Mouse (Mus musculus): ENCODE results near the gene BC049352. TPM values are rescaled to one million over a fixed set of nuclear protein-coding genes. Genes with fewer than 3 reads are reported as not detected.

BC049352 gene
- total RNA-seq, 2 experiments from 2014 or later: 0.36 TPM; not detected in 1

- DNase-seq: no peak
These were observed 7.9 kb downstream of the BC049352 start for GRCm38 (mm10) chr9:45189661-45190174.

DNA sequence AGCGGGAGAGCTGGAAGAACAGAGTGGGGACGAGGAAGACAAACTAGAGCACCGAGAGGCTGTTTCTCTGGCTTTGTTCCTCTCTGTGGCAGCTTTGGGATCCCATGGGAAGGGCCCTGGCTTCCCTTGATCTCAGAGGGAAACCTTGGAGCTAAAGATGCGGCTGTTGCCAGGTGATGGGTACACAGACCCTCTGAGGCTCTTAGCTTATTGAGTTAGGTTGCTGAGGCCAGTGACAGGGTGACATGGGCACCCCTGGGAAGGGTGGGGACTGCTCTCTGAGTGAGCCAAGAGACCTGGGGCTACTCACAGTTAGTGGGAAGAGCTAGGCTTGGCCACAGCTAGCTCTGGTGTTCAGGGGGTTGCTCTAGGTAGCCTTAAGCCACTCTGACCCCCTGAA is 13.7 kb downstream of the BC049352 start:
- DNase-seq: no peak

DNA sequence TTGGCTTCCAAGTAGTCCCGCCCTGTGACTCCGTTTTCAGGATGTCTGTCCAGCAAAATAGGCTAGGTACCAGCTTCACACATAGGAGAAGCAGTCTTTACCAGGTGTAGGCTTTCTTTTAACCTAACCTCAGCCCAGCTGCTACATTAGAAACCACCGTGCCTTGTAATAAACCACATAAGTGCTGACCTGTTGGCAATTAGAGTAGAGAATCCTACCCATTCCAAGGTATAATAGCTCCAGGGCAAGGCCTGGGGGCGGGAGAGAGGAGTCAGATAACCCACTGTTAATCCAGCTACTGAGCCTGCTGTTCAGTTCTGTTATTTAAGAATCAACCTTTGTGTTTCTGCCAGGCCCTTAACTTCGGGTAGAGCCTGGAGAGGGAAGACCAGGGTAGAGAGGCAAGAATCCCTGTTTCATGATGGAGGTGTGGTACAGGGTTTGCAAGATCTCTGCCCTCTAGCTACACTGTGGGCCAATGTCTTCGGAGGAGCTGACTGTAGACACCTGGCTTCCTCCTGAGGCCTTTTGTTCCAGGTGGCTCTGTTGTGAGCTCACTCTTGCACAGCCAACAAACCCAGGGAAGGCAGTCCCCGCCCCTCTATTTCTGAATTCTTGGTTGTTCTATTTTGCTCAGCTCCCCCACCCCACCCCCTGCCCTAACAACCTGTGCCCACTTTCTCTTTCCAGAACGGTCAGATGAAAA is 14.5 kb downstream of the BC049352 start:
- DNase-seq: no peak

DNA sequence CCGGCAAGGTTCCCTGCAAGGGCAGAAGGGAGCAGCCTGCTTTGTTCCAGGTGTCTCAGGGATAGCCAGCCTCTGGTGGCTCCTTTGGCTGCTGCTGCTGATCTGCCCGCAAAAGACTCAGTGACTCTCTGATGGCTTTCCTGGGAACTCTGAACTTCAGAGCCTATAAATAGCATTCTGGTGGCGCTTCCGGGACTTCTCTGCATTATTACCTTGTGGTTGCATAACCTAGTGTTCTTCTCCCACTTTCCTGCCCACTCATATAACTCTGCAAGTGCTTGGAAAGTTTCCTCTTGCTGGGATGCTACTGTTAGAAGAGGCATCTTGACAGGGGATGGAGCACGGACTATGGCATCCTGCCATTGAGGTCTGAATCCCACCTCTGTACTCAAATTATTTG is 15.7 kb downstream of the BC049352 start:
- no peak for DNase-seq

- DNase-seq: peak; percentile 16 to 41
These were observed 19.6 kb downstream of the BC049352 start for GRCm38 (mm10) chr9:45201319-45201947.

GRCm38 (mm10) chr9:45202021-45202798 is 20.4 kb downstream of the BC049352 start:
- no peak for DNase-seq

DNA sequence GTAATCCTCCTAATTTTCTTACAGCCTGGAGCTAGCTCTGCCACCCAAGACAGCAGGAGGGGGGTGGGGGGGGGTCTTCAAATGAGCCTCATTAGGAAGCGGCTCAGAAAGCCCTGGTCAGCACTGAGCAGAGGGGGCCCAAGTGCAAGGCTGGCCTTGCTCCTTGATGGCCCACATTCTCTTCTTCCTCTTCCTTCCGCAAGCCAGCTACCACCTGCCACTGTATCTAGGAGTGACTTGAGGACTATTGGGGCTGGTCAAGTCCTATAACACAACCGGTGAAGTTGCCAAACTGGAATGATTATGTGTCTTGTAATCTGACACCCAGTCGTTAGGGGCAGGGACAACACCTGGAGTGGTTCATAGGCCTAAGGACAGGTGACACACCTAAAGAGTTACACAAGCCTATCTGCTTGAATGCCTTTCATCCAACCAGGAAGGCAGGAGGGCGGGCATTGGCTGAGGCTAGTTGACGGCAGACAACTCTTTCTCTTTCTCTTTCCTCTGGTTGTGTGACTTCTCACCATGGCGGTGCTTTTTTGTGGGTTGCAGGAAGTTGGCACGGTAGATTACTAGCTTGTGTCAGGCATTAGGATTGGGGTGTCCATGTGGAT is 22.1 kb downstream of the BC049352 start, which contains the start of gene Tmprss4:
TSS of gene Tmprss4 (minus strand) at position 296 of the 614 bp plus-strand sequence.
- DNase-seq: no peak

DNA sequence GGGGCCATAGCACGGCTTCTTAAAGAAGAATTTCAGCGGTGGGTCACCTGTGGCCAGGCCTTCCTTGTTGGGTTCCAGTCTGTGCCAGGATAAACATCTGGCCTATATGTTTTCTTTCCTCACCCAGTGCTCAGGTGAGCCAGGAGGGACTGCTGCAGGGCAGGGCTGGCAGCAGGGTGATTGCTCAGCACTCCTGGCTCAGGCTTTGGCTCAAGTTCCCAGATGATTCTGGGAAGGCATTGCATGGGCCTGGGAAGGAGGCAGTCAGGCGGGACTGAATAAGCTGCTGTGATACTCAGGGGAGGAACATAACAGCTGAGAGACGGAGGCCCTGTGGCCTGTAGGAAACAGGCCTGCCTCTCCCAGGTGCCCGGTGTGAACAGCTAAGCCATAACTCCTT is 23.3 kb downstream of the BC049352 start:
- DNase-seq: peak in 1 of 2 experiments; percentile 26

GRCm38 (mm10) chr9:45206121-45206520 is 24.3 kb downstream of the BC049352 start:
- DNase-seq: no peak

GRCm38 (mm10) chr9:45207015-45207743 is 25.4 kb downstream of the BC049352 start:
- no peak for DNase-seq

DNA sequence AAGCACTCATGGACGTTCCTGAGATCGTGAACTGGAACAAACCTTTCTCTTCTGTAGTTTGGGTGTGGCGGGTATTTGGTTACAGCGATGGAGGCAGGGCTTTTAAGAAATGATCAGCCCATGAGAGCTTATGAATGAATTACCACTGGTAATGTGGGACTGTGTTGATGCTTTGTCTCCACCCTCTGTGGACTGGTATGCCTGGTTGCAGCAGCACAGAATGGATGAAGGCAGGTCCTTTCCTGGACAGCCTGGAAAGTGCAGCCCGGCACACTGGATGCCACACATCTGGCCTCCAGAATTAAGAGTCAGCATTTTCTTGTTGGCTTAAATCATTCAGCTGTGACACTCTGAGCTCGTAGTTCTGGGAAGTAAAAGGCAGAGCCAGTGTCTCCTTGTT is 30.2 kb downstream of the BC049352 start:
- DNase-seq: no peak

DNA sequence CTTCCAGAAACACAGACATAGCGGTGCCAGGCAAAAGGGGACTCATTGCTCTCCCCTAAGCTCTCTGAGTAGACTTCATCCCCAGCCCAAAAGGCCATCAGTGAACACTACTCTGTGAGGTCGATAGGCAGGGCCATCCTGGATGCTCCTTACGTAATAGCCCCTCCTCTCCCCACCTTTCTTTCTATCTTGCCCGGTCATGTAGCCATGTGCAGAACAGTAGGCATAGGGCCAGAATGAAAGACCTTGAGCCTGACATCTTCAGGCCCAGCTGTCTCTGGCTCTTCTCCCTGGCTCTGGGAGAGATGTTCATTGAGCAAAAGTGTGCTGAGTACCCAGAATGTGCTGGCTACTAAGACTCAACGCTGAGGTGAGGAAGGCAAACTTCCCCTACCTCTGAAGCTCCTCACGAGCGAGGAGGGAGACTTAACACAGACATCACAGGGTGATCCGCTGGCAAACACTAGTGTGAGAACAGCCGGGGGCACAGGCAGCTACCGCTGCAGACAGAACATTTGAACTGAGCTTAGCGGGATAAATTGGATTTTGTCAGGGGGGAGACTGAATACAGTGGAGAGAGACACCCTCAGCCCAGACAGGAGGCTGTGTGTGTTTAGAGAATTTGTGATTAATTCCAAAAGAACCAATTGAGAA is 33.8 kb downstream of the BC049352 start:
- DNase-seq: peak in 1 of 2 experiments; percentile 26

DNA sequence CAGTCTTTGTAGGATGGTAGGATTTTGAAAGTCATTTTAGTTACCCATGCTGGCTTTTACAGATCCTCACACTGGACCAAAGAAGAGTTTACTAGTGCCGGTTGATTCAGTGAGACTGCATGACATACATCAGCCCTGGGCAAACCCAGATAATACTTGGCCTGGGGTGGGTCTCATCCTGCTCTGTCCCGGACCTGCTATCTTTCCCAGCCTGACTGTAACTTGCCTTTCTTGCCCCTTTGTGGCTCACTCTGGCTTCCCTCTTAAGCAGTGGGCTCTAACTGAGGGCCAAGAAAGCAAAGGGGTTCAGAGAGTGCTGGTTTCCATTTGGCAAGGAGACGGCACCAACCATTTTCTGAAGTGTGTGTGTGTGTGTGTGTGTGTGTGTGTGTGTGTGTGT is 37.8 kb downstream of the BC049352 start:
- DNase-seq: no peak

GRCm38 (mm10) chr9:45221567-45221966 is 39.8 kb downstream of the BC049352 start:
- DNase-seq: peak; percentile 91 to 92

GRCm38 (mm10) chr9:45229359-45229758 is 47.6 kb downstream of the BC049352 start:
- no peak for DNase-seq

DNA sequence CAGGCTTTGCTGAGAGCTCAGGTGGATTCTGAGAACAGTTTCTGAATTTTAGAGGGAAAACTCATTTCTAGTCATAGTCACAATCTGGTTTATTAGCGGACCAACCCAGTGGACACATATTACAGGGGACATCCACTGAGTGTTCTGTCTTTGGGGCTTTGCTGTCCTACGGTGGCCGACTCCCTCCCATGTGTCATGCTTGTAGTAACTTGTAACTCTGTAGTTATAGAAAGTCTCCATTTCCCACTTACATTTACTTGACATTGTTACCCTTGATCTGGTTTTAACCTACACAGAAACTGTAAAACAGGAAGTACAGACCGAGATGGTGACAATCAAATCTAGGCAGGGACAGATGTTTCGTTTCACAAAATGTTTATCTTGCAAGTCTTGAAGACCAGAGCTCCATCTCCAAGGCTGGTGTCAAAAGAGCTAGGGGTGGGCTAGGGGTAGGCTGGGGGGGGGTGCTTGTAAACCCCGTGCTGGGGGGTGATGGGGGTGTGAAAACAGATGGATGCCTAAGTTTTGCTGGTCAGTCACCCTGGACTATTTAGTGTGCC is 53.9 kb downstream of the BC049352 start:
- no peak for DNase-seq

DNA sequence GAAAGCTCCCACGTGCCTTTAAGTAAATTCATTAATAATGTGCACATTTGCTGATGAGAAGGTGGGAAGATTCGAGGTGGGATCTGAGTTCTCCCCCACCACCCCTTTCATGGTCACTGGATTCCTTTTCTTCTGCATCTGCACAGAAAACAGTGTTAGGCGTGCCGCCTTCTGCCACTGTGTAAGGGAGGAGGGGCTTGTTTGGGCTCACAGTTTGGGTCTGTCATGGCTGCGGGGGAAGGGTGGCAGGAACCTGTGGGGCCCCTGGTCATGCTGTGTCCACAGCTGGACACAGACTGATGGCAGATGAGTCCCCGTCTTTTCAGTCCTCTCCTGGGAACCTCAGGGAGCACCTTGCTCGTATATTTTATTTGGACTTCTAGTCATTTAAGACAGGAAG is 54.9 kb downstream of the BC049352 start:
- DNase-seq: no peak

DNA sequence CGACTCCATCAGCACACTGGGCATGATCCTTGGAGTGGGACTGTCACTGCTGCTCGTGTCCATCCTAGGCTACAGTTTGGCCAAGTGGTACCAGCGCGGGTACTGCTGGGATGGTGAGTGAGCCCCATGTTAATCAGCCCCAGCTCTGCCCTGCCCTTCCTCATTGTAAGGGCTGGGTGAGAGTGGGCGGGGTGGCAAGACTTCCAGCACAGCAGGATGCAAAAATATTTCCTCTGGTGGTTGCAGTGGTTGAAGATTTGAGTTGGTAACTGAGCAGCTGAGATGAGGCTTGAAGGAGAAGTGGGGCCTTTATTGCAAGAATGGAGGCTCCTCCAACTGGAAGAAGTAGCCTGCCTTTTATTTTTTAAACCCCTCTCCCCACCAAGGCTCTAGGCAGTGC is 59.6 kb downstream of the BC049352 start:
- DNase-seq: peak in 1 of 2 experiments; percentile 24

DNA sequence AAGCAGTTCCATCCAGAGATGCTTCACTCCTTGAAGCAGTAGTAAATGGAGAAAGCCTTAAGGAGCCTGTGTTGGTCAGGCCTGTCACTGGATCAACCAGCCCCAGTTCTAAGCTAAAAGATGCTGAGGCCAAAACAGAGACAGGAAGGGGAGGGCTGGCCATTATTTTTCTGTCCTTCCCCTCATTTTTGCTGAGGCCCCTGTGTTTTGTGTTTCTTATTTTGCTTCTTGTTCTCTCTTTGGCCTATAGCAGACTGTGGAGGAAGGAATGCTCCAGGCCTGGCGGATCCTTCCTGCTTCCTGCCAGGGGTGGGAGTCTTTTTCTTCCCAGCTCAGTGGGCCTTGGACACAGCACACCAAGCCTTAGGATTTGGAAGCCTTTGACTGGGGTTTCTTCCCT is 63.6 kb downstream of the BC049352 start:
- DNase-seq: no peak

GRCm38 (mm10) chr9:45246060-45246459 is 64.3 kb downstream of the BC049352 start:
- no peak for DNase-seq

GRCm38 (mm10) chr9:45247536-45247935 is 65.7 kb downstream of the BC049352 start:
- no peak for DNase-seq
